Mouse (Mus musculus): ENCODE results near the gene Fundc1.
A peak's percentile ranks its signal among the peaks of the same experiment; 100 is the strongest.
"Not testable (repeated sequence)": the region's sequence is repeated elsewhere in the genome, so short reads cannot be mapped to it uniquely, and the experiment has no call there.

Fundc1 gene

GRCm38 (mm10) chrX:17571621-17572459 is at the start of gene Fundc1:
Fundc1 (minus strand) TSS chrX:17572325.
- peak; percentile 94 for DNase-seq

GRCm38 (mm10) chrX:17611253-17611652 is 39.1 kb upstream of the Fundc1 start:
- DNase-seq, result peak; percentile 5

- DNase-seq, result no peak
These were observed 36.6 kb upstream of the Fundc1 start for GRCm38 (mm10) chrX:17608763-17609162.

GRCm38 (mm10) chrX:17607668-17608067 is 35.5 kb upstream of the Fundc1 start:
- DNase-seq, result no peak

GRCm38 (mm10) chrX:17593331-17593730 is 21.2 kb upstream of the Fundc1 start:
- no peak for DNase-seq

- DNase-seq, result peak; percentile 3
These were observed 18.6 kb upstream of the Fundc1 start for GRCm38 (mm10) chrX:17590745-17591144.

GRCm38 (mm10) chrX:17571271-17571620 is 879 bp downstream of the Fundc1 start:
- no peak for DNase-seq

- DNase-seq, result no peak
These were observed 3.5 kb downstream of the Fundc1 start for GRCm38 (mm10) chrX:17568670-17569069.

- no peak for DNase-seq
These were observed 6.4 kb downstream of the Fundc1 start for GRCm38 (mm10) chrX:17565743-17566142.

- no peak for DNase-seq
These were observed 7.4 kb downstream of the Fundc1 start for GRCm38 (mm10) chrX:17564732-17565131.

GRCm38 (mm10) chrX:17558746-17559145 is 13.4 kb downstream of the Fundc1 start:
- no peak for DNase-seq

GRCm38 (mm10) chrX:17554488-17554887 is 17.6 kb downstream of the Fundc1 start:
- no peak for DNase-seq

- DNase-seq, result not testable (repeated sequence)
These were observed 20.5 kb downstream of the Fundc1 start for GRCm38 (mm10) chrX:17551586-17551985.

- DNase-seq, result no peak
These were observed 24.9 kb downstream of the Fundc1 start for GRCm38 (mm10) chrX:17547143-17547806.

- DNase-seq, result no peak
These were observed 27.1 kb downstream of the Fundc1 start for GRCm38 (mm10) chrX:17544860-17545492.

GRCm38 (mm10) chrX:17537701-17538100 is 34.4 kb downstream of the Fundc1 start:
- DNase-seq, result no peak

GRCm38 (mm10) chrX:17527008-17527407 is 45.1 kb downstream of the Fundc1 start:
- no peak for DNase-seq

- DNase-seq, result no peak
These were observed 50.9 kb downstream of the Fundc1 start for GRCm38 (mm10) chrX:17521221-17521716.

GRCm38 (mm10) chrX:17520086-17520485 is 52.0 kb downstream of the Fundc1 start:
- no peak for DNase-seq

GRCm38 (mm10) chrX:17514012-17514411 is 58.1 kb downstream of the Fundc1 start:
- DNase-seq, result no peak

GRCm38 (mm10) chrX:17512021-17512602 is 60.0 kb downstream of the Fundc1 start:
- DNase-seq, result no peak

Measured in thymus, postnatal 14 days (tissue).